Mouse (Mus musculus) heart, embryonic 12.5 days (tissue): ENCODE results near the gene Slc2a8. TPM values are rescaled to one million over a fixed set of nuclear protein-coding genes. Genes with fewer than 3 reads are reported as not detected.
A peak's percentile ranks its signal among the peaks of the same experiment; 100 is the strongest.

Source experiments
- ATAC-seq: fragments of 200-750 bp; cut with Nextera tagmentation; 2 replicates; pipeline ENCODE4 v1.8.0; 2017; ENCODE audit warnings: moderate TSS enrichment, moderate library complexity; ENCODE audit not compliant: insufficient number of reproducible peaks, low FRiP score
- H3K27ac ChIP-seq: fragments of 300-500 bp; sonication (generic); 2 replicates; pipeline ENCODE4 v1.5.1; 2016; ENCODE audit warnings: mild to moderate bottlenecking, moderate library complexity; ENCODE audit not compliant: poor library complexity, severe bottlenecking
- H3K27me3 ChIP-seq: fragments of 300-500 bp; sonication (generic); replicated peaks from 2 replicates; pipeline ENCODE4 v1.6.1; 2016; ENCODE audit warnings: mild to moderate bottlenecking, moderate library complexity
- H3K36me3 ChIP-seq: fragments of 300-500 bp; sonication (generic); 2 replicates; pipeline ENCODE4 v1.6.1; 2016; ENCODE audit warnings: mild to moderate bottlenecking, moderate library complexity
- H3K4me1 ChIP-seq: fragments of 300-500 bp; sonication (generic); replicated peaks from 2 replicates; pipeline ENCODE4 v1.6.1; 2016; ENCODE audit warnings: mild to moderate bottlenecking
- H3K4me2 ChIP-seq: fragments of 300-500 bp; sonication (generic); 2 replicates; pipeline ENCODE4 v1.6.1; 2016; ENCODE audit warnings: mild to moderate bottlenecking, moderate library complexity
- H3K4me3 ChIP-seq: fragments of 300-500 bp; sonication (generic); 2 replicates; pipeline ENCODE4 v1.5.1; 2016; ENCODE audit warnings: mild to moderate bottlenecking
- H3K9ac ChIP-seq: fragments of 300-500 bp; sonication (generic); 2 replicates; pipeline ENCODE4 v1.6.1; 2016; ENCODE audit warnings: mild to moderate bottlenecking, moderate library complexity
- H3K9me3 ChIP-seq: fragments of 300-500 bp; sonication (generic); replicated peaks from 2 replicates; pipeline ENCODE4 v1.6.1; 2016; ENCODE audit warnings: mild to moderate bottlenecking, moderate library complexity
- WGBS: fragments of 180-500 bp; shearing (Covaris S2); methylation state at CpG from one replicate; pipeline ENCODE4 v1.1.7; 2016; 5-methylcytosine and 5-hydroxymethylcytosine counted together
- polyA plus RNA-seq: library from polyadenylated mRNA; unstranded; fragments of >200 nt; fragmentation: Nextera tagmentation; extraction: Ambion mirVana; gene quantifications from 2 replicates; pipeline ENCODE4 v1.2.1, GENCODE M21; 2016

Gene Slc2a8
- polyA plus RNA-seq, 1 experiment from 2014 or later: 19.7 TPM

- no peak for ATAC-seq
- no peaks in the 10 kb centered on the region for H3K9me3 ChIP-seq
- WGBS: 88% methylated on average over 8 of the region's 8 CpGs
- H3K36me3 ChIP-seq: peaks cover 47% of the 10 kb centered on the region
- H3K9ac ChIP-seq: no peak overlapping the region
- H3K4me1 ChIP-seq: peaks cover 8% of the 10 kb centered on the region
- H3K27ac ChIP-seq: no peak overlapping the region
- no peaks in the 10 kb centered on the region for H3K27me3 ChIP-seq
- no peak overlapping the region for H3K4me3 ChIP-seq
- no peak overlapping the region for H3K4me2 ChIP-seq
Observed at GRCm38 (mm10) chr2:32974216-32974615, 7.7 kb downstream of the Slc2a8 start.

GRCm38 (mm10) chr2:32971235-32971634 is 10.6 kb downstream of the Slc2a8 start:
- peaks cover 24% of the 10 kb centered on the region for H3K4me1 ChIP-seq
- H3K27me3 ChIP-seq: no peaks in the 10 kb centered on the region
- H3K9me3 ChIP-seq: no peaks in the 10 kb centered on the region
- H3K27ac ChIP-seq: no peak overlapping the region
- H3K4me3 ChIP-seq: no peak overlapping the region
- H3K36me3 ChIP-seq: peaks cover 37% of the 10 kb centered on the region
- H3K4me2 ChIP-seq: no peak overlapping the region
- no peak for ATAC-seq
- WGBS: 54% methylated on average over 9 of the region's 9 CpGs
- H3K9ac ChIP-seq: no peak overlapping the region

GRCm38 (mm10) chr2:32969326-32969725 is 12.6 kb downstream of the Slc2a8 start:
- Histone ChIP-seq H3K4me3 (peak overlapping the region; percentile 0; the same call in 1 of the 2 replicates), H3K4me1 (peaks cover 24% of the 10 kb centered on the region), H3K9ac (peak overlapping the region; percentile 43; the same call in 1 of the 2 replicates), H3K36me3 (peaks cover 26% of the 10 kb centered on the region), H3K9me3 (no peaks in the 10 kb centered on the region), H3K27me3 (no peaks in the 10 kb centered on the region), H3K27ac (peak overlapping the region; percentile 83), H3K4me2 (peak overlapping the region; percentile 57)
- WGBS: 57% methylated on average over 8 of the region's 8 CpGs
- ATAC-seq: no peak

GRCm38 (mm10) chr2:32968024-32968614 is 13.8 kb downstream of the Slc2a8 start:
- Histone ChIP-seq H3K9me3 (no peaks in the 10 kb centered on the region), H3K4me3 (no peak overlapping the region), H3K9ac (peak overlapping the region; percentile 84), H3K4me1 (peaks cover 36% of the 10 kb centered on the region), H3K4me2 (peak overlapping the region; percentile 88), H3K27ac (0 out of 2 replicates have a peak overlapping the region, but pooled peaks have one; percentile 22), H3K27me3 (no peaks in the 10 kb centered on the region), H3K36me3 (peaks cover 26% of the 10 kb centered on the region)
- no peak for ATAC-seq
- 80% methylated on average over 9 of the region's 9 CpGs for WGBS

- H3K4me1 ChIP-seq: peaks cover 42% of the 10 kb centered on the region
- H3K4me2 ChIP-seq: peak overlapping the region; percentile 88
- H3K4me3 ChIP-seq: peak overlapping the region; percentile 68
- ATAC-seq: peak; percentile 85
- H3K9ac ChIP-seq: peak overlapping the region; percentile 84
- no peaks in the 10 kb centered on the region for H3K9me3 ChIP-seq
- under 1% methylated on average over 55 of the region's 55 CpGs for WGBS
- peaks cover 25% of the 10 kb centered on the region for H3K36me3 ChIP-seq
- no peaks in the 10 kb centered on the region for H3K27me3 ChIP-seq
- peak overlapping the region; percentile 97 for H3K27ac ChIP-seq
Observed at GRCm38 (mm10) chr2:32966689-32967631, 14.9 kb downstream of the Slc2a8 start.

- H3K9me3 ChIP-seq: no peaks in the 10 kb centered on the region
- peaks cover 25% of the 10 kb centered on the region for H3K36me3 ChIP-seq
- no peak for ATAC-seq
- peak overlapping the region; percentile 97 for H3K27ac ChIP-seq
- peak overlapping the region; percentile 88 for H3K4me2 ChIP-seq
- H3K9ac ChIP-seq: peak overlapping the region; percentile 84
- H3K4me3 ChIP-seq: peak overlapping the region; percentile 68
- peaks cover 42% of the 10 kb centered on the region for H3K4me1 ChIP-seq
- no peaks in the 10 kb centered on the region for H3K27me3 ChIP-seq
- WGBS: 10% methylated on average over 13 of the region's 13 CpGs
Observed at GRCm38 (mm10) chr2:32966184-32966688, 15.6 kb downstream of the Slc2a8 start.

- peak overlapping the region; percentile 88 for H3K4me2 ChIP-seq
- no peak overlapping the region for H3K9ac ChIP-seq
- no peak overlapping the region for H3K27ac ChIP-seq
- H3K27me3 ChIP-seq: no peaks in the 10 kb centered on the region
- peaks cover 46% of the 10 kb centered on the region for H3K4me1 ChIP-seq
- no peak for ATAC-seq
- H3K9me3 ChIP-seq: no peaks in the 10 kb centered on the region
- 17% methylated on average over 7 of the region's 7 CpGs for WGBS
- H3K36me3 ChIP-seq: peaks cover 25% of the 10 kb centered on the region
- H3K4me3 ChIP-seq: no peak overlapping the region
Observed at GRCm38 (mm10) chr2:32965511-32966183, 16.2 kb downstream of the Slc2a8 start.

GRCm38 (mm10) chr2:32964659-32965457 is 17.0 kb downstream of the Slc2a8 start:
- Histone ChIP-seq H3K36me3 (peaks cover 25% of the 10 kb centered on the region), H3K4me1 (peaks cover 49% of the 10 kb centered on the region), H3K9me3 (no peaks in the 10 kb centered on the region), H3K9ac (no peak overlapping the region), H3K27me3 (no peaks in the 10 kb centered on the region), H3K4me2 (no peak overlapping the region; the same call in 1 of the 2 replicates), H3K4me3 (no peak overlapping the region), H3K27ac (no peak overlapping the region)
- 28% methylated on average over 10 of the region's 10 CpGs for WGBS
- no peak for ATAC-seq

GRCm38 (mm10) chr2:32963981-32964380 is 17.9 kb downstream of the Slc2a8 start:
- H3K4me3 ChIP-seq: peak overlapping the region; percentile 95; the same call in 1 of the 2 replicates
- ATAC-seq: no peak
- WGBS: 73% methylated on average over 1 of the region's 1 CpGs
- H3K27me3 ChIP-seq: no peaks in the 10 kb centered on the region
- peaks cover 42% of the 10 kb centered on the region for H3K4me1 ChIP-seq
- peaks cover 25% of the 10 kb centered on the region for H3K36me3 ChIP-seq
- H3K4me2 ChIP-seq: peak overlapping the region; percentile 83; the same call in 1 of the 2 replicates
- no peaks in the 10 kb centered on the region for H3K9me3 ChIP-seq
- no peak overlapping the region for H3K27ac ChIP-seq
- H3K9ac ChIP-seq: no peak overlapping the region

- H3K4me3 ChIP-seq: peak overlapping the region; percentile 95
- peak overlapping the region; percentile 83 for H3K4me2 ChIP-seq
- 75% methylated on average over 4 of the region's 4 CpGs for WGBS
- 0 out of 2 replicates have a peak overlapping the region, but pooled peaks have one; percentile 99 for H3K9ac ChIP-seq
- H3K27ac ChIP-seq: peak overlapping the region; percentile 32
- peaks cover 25% of the 10 kb centered on the region for H3K36me3 ChIP-seq
- H3K27me3 ChIP-seq: no peaks in the 10 kb centered on the region
- peaks cover 40% of the 10 kb centered on the region for H3K4me1 ChIP-seq
- no peak for ATAC-seq
- no peaks in the 10 kb centered on the region for H3K9me3 ChIP-seq
Observed at GRCm38 (mm10) chr2:32963544-32963943, 18.3 kb downstream of the Slc2a8 start.
